Mouse (Mus musculus) erythroblast, embryonic 14.5 days (primary cell): ENCODE measurements around the gene Cd72.

Experiments
- GATA1 ChIP-seq: IDR thresholded peaks from 2 replicates; pipeline ENCODE4 v1.6.1; 2012; ENCODE audit warnings: low read length, inconsistent platforms, mixed read lengths
- TAL1 ChIP-seq: IDR thresholded peaks from 3 replicates; pipeline ENCODE4 v1.6.1; 2012; ENCODE audit warnings: low read length, inconsistent platforms, mixed read lengths

GRCm38 (mm10) chr4:43425648-43426380, 28.6 kb downstream of the Cd72 start:
- TF ChIP-seq GATA1 (no peak), TAL1 (no peak)
